Mouse (Mus musculus): Measurements from ENCODE around the gene Ms4a10. TPM values are rescaled to one million over a fixed set of nuclear protein-coding genes. Genes with fewer than 3 reads are reported as not detected.
A peak's percentile ranks its signal among the peaks of the same experiment; 100 is the strongest.

Ms4a10 gene
- polyA plus RNA-seq, 1 experiment: not detected

DNA sequence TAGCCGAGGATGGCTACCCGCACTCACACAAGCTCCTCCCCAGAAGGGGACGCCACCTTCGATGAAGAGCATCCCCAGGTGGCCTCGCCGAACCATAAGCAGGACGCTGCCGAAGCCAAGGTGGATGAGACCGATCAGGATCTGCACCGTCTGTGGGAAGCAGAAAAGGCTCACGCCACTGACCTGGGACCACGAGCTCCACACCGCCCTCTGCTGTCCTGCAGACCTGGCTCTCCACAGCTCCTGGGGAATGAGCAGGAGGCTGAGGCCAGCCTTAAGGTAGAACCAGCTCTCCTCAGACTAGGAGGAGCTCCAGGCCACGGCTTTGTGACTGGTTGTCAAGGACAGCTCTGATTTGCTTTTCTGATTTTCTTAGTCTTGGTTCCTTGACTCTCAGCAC is 8.7 kb upstream of the Ms4a10 start:
- peak overlapping the region; percentile 3; the same call in 1 of the 2 replicates for H3K4me3 ChIP-seq (ENCODE audit: low read depth, low read length)

DNA sequence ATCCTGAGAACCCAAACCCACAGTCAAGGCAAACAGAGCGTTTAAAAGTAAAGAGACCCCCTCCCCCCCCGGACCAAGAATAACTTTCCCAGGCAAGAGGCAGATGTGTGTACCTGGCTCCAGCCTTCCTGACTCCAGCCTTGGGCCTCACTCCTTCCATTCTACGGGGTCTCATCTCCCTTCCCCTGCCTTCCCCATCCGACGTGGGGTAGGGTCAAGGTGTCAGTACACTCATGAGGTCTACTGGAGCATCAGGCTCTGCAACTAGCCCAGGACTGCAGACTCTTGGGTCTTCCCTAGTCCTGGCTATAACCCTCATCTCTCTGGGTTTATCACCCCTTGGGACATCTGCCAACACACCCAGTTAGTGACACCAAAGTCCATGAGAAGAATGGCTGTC is 5.7 kb upstream of the Ms4a10 start:
- Histone ChIP-seq H3K9ac (ENCODE audit: low read depth, poor library complexity, severe bottlenecking) (no peak overlapping the region), H3K4me1 (ENCODE audit: control insufficient read depth, insufficient read depth, low read length) (no peaks in the 10 kb centered on the region), H3K9me3 (replicated peaks; ENCODE audit: control insufficient read depth, insufficient read depth, low read length, poor library complexity, severe bottlenecking) (no peaks in the 10 kb centered on the region), H3K27me3 (ENCODE audit: control insufficient read depth, insufficient read depth, low read length, poor library complexity, severe bottlenecking) (no peaks in the 10 kb centered on the region), H3K27ac (ENCODE audit: insufficient read depth, low read length) (no peak overlapping the region), H3K4me3 (ENCODE audit: low read depth, low read length) (no peak overlapping the region), H3K36me3 (ENCODE audit: control insufficient read depth, insufficient read depth, low read length, poor library complexity, severe bottlenecking) (no peaks in the 10 kb centered on the region)
- TF ChIP-seq EP300 (IDR thresholded peaks at IDR 0.05; ENCODE audit: insufficient read depth, low read depth, low read length): no peak
- TF ChIP-seq CTCF (IDR thresholded peaks at IDR 0.05; ENCODE audit: low read depth, low read length): no peak
- no peak for TF ChIP-seq POLR2A (IDR thresholded peaks at IDR 0.05; ENCODE audit: insufficient read depth, low read length)

More for the DNA sequence above, 8.7 kb upstream of the Ms4a10 start:
- H3K9me3 ChIP-seq (replicated peaks; ENCODE audit: control insufficient read depth, insufficient read depth, low read length, poor library complexity, severe bottlenecking): no peaks in the 10 kb centered on the region
- H3K9ac ChIP-seq (ENCODE audit: low read depth, poor library complexity, severe bottlenecking): no peak overlapping the region
- H3K36me3 ChIP-seq (ENCODE audit: control insufficient read depth, insufficient read depth, low read length, poor library complexity, severe bottlenecking): no peaks in the 10 kb centered on the region
- TF ChIP-seq CTCF (IDR thresholded peaks at IDR 0.05; ENCODE audit: low read depth, low read length) (peak; percentile 86), POLR2A (IDR thresholded peaks at IDR 0.05; ENCODE audit: insufficient read depth, low read length) (no peak)
- no peaks in the 10 kb centered on the region for H3K27me3 ChIP-seq (ENCODE audit: control insufficient read depth, insufficient read depth, low read length, poor library complexity, severe bottlenecking)
- H3K4me1 ChIP-seq (ENCODE audit: control insufficient read depth, insufficient read depth, low read length): no peaks in the 10 kb centered on the region
- H3K27ac ChIP-seq (ENCODE audit: insufficient read depth, low read length): no peak overlapping the region

DNA sequence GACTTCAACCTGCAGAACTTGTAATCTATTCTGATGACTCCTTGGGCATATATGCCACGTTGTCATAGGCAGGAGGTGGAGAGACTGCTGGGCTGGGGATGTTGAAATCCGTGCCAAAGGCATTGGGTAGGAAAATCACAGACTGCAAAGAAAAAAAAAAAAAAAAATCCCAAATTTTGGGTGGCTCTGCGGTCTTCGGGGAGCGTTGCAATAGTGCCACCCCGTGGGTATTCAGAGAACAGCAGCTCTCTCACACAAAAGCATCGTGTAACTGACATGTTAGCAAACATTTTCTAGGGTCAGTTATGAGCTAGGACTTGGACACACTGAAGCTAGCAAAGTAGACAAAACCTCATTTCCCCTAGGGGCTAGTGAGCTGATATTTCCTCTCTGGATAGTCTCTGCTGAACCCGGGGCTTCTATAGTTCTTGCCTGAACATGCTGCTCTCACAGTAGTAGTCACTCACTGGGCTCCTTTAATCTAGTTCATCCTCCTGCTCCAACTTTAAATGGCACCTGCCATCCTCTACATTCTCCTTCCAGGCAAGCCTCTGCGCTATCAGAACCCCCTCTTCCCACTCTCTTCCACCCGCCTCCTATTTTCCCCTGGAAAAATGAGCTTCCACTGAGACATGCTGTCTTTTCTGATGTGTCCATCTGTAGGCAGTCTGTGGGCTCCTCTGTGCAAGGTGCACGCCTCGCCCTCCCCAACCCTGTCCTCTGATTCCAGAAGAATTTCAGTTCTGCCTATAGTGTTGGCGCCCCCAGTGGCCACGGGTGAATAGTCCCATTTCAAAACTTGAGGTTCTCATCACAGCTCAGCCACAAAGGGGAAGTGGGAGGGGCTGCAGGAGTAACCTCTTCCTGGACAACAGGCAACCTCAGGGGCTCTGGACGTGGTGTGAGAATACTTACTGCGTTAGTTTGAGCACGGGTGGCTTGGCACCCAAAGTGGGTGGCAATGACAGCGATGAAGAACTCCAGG is 5.0 kb upstream of the Ms4a10 start:
- no peaks in the 10 kb centered on the region for H3K9me3 ChIP-seq (replicated peaks; ENCODE audit: control insufficient read depth, insufficient read depth, low read length, poor library complexity, severe bottlenecking)
- H3K4me1 ChIP-seq (ENCODE audit: control insufficient read depth, insufficient read depth, low read length): no peaks in the 10 kb centered on the region
- no peaks in the 10 kb centered on the region for H3K36me3 ChIP-seq (ENCODE audit: control insufficient read depth, insufficient read depth, low read length, poor library complexity, severe bottlenecking)
- TF ChIP-seq CTCF (IDR thresholded peaks at IDR 0.05; ENCODE audit: low read depth, low read length) (peak; percentile 66), POLR2A (IDR thresholded peaks at IDR 0.05; ENCODE audit: insufficient read depth, low read length) (no peak)
- H3K9ac ChIP-seq (ENCODE audit: low read depth, poor library complexity, severe bottlenecking): no peak overlapping the region
- H3K27me3 ChIP-seq (ENCODE audit: control insufficient read depth, insufficient read depth, low read length, poor library complexity, severe bottlenecking): no peaks in the 10 kb centered on the region
- H3K27ac ChIP-seq (ENCODE audit: insufficient read depth, low read length): no peak overlapping the region
- H3K4me3 ChIP-seq (ENCODE audit: low read depth, low read length): no peak overlapping the region

DNA sequence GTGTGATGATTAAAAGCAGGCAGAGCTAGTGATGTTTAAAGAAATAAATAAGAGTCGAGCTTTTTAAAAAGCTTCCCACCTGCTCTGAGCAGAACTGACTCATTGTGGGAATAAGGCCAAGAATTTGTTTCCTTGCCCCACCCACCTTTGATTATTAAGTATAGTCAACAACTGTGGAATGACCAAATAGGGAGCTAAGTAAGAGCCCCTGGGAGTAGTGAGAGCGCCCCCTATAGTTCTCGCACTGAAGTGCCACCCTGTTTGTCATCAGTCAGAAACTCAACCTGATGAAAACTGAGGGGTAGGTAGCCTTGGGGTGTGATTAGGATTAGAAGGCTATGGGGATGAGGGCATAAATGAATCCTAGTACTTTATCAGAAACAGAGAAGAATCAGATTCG is 1.8 kb upstream of the Ms4a10 start:
- H3K9me3 ChIP-seq (replicated peaks; ENCODE audit: control insufficient read depth, insufficient read depth, low read length, poor library complexity, severe bottlenecking): peaks cover 5% of the 10 kb centered on the region
- no peak overlapping the region for H3K4me3 ChIP-seq (ENCODE audit: low read depth, low read length)
- no peak for TF ChIP-seq EP300 (IDR thresholded peaks at IDR 0.05; ENCODE audit: insufficient read depth, low read depth, low read length)
- no peak for TF ChIP-seq POLR2A (IDR thresholded peaks at IDR 0.05; ENCODE audit: insufficient read depth, low read length)
- TF ChIP-seq CTCF (IDR thresholded peaks at IDR 0.05; ENCODE audit: low read depth, low read length): peak; percentile 34
- no peaks in the 10 kb centered on the region for H3K36me3 ChIP-seq (ENCODE audit: control insufficient read depth, insufficient read depth, low read length, poor library complexity, severe bottlenecking)
- H3K27me3 ChIP-seq (ENCODE audit: control insufficient read depth, insufficient read depth, low read length, poor library complexity, severe bottlenecking): no peaks in the 10 kb centered on the region
- peaks cover 4% of the 10 kb centered on the region for H3K4me1 ChIP-seq (ENCODE audit: control insufficient read depth, insufficient read depth, low read length)
- no peak overlapping the region for H3K9ac ChIP-seq (ENCODE audit: low read depth, poor library complexity, severe bottlenecking)
- H3K27ac ChIP-seq (ENCODE audit: insufficient read depth, low read length): no peak overlapping the region

DNA sequence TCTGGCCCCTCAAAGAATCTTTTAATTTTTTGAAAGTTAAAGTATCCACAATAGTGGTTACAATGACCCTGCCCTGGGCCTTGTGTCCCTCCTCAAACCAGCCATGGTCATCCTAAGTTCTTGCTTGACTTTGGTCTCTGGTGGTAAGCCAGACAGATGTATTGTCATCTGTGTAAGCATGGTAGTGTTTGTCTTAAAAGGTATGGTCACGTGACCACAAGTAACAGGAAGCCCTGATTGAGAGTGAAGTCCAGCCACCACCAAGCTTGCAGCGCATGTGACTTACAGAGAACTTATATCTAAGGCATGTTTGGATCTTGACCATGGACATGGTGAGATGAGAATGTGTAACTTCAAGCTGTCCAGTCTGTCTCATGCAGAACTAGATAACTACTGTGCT is 717 bp upstream of the Ms4a10 start:
- no peak overlapping the region for H3K9ac ChIP-seq (ENCODE audit: low read depth, poor library complexity, severe bottlenecking)
- no peaks in the 10 kb centered on the region for H3K36me3 ChIP-seq (ENCODE audit: control insufficient read depth, insufficient read depth, low read length, poor library complexity, severe bottlenecking)
- H3K27ac ChIP-seq (ENCODE audit: insufficient read depth, low read length): no peak overlapping the region
- H3K27me3 ChIP-seq (ENCODE audit: control insufficient read depth, insufficient read depth, low read length, poor library complexity, severe bottlenecking): no peaks in the 10 kb centered on the region
- H3K4me1 ChIP-seq (ENCODE audit: control insufficient read depth, insufficient read depth, low read length): peaks cover 4% of the 10 kb centered on the region
- peaks cover 5% of the 10 kb centered on the region for H3K9me3 ChIP-seq (replicated peaks; ENCODE audit: control insufficient read depth, insufficient read depth, low read length, poor library complexity, severe bottlenecking)
- H3K4me3 ChIP-seq (ENCODE audit: low read depth, low read length): no peak overlapping the region
- TF ChIP-seq CTCF (IDR thresholded peaks at IDR 0.05; ENCODE audit: low read depth, low read length): no peak
- no peak for TF ChIP-seq EP300 (IDR thresholded peaks at IDR 0.05; ENCODE audit: insufficient read depth, low read depth, low read length)
- TF ChIP-seq POLR2A (IDR thresholded peaks at IDR 0.05; ENCODE audit: insufficient read depth, low read length): no peak

DNA sequence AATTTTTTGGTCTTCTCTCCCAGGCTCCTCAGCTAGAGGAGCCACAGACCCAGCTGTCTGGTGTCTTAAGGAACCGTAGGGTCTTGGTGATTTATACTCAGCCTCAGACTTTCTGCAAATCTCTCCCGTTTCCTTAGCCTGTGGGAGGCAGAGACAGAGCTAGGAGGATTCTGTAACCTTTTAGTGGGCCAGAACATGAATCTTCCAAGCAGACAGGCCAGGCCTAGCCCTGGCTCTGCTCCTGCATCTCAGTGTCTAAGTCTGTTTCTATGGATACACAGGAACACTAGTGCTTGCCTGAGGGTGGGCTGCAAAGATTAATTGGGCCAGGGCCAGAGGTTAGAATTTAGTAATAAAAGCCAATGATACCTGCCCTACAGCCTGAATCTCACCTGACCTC is 1.3 kb downstream of the Ms4a10 start:
- peaks cover 5% of the 10 kb centered on the region for H3K9me3 ChIP-seq (replicated peaks; ENCODE audit: control insufficient read depth, insufficient read depth, low read length, poor library complexity, severe bottlenecking)
- peaks cover 4% of the 10 kb centered on the region for H3K4me1 ChIP-seq (ENCODE audit: control insufficient read depth, insufficient read depth, low read length)
- H3K27ac ChIP-seq (ENCODE audit: insufficient read depth, low read length): peak overlapping the region; percentile 78
- no peaks in the 10 kb centered on the region for H3K36me3 ChIP-seq (ENCODE audit: control insufficient read depth, insufficient read depth, low read length, poor library complexity, severe bottlenecking)
- H3K9ac ChIP-seq (ENCODE audit: low read depth, poor library complexity, severe bottlenecking): no peak overlapping the region
- no peak overlapping the region for H3K4me3 ChIP-seq (ENCODE audit: low read depth, low read length)
- no peak for TF ChIP-seq CTCF (IDR thresholded peaks at IDR 0.05; ENCODE audit: low read depth, low read length)
- no peak for TF ChIP-seq EP300 (IDR thresholded peaks at IDR 0.05; ENCODE audit: insufficient read depth, low read depth, low read length)
- TF ChIP-seq POLR2A (IDR thresholded peaks at IDR 0.05; ENCODE audit: insufficient read depth, low read length): no peak
- H3K27me3 ChIP-seq (ENCODE audit: control insufficient read depth, insufficient read depth, low read length, poor library complexity, severe bottlenecking): no peaks in the 10 kb centered on the region
